Mouse (Mus musculus) adipocyte (in vitro differentiated cells): ENCODE results near the gene Fan1.

ENCODE experiments used
- DNase-seq: peaks from one replicate; pipeline ENCODE4 v3.0.0-alpha.2; 2016; ENCODE audit warnings: low spot score

Fan1 gene

GRCm38 (mm10) chr7:64373830-64374562 lies at the start of gene Fan1:
Gene Fan1, minus strand, starts transcription at chr7:64374095.
- DNase-seq, result peak; percentile 83

- DNase-seq, result no peak
These were observed 30.1 kb upstream of the Fan1 start for GRCm38 (mm10) chr7:64403989-64404388.

GRCm38 (mm10) chr7:64402452-64402851 lies 28.6 kb upstream of the Fan1 start:
- no peak for DNase-seq

GRCm38 (mm10) chr7:64400725-64401124 lies 26.8 kb upstream of the Fan1 start:
- DNase-seq, result peak; percentile 43

GRCm38 (mm10) chr7:64392819-64393151 lies 18.9 kb upstream of the Fan1 start:
- DNase-seq, result no peak

- DNase-seq, result peak; percentile 95
These were observed 18.4 kb upstream of the Fan1 start, which contains the start of the genes Mphosph10 and Mcee for GRCm38 (mm10) chr7:64392122-64392818. Gene Mphosph10, minus strand, starts transcription at chr7:64392268. Gene Mcee, plus strand, starts transcription at chr7:64392607.

- DNase-seq, result no peak
These were observed 17.6 kb upstream of the Fan1 start for GRCm38 (mm10) chr7:64391479-64391878.

GRCm38 (mm10) chr7:64373147-64373829 lies 607 bp downstream of the Fan1 start:
- DNase-seq, result no peak

GRCm38 (mm10) chr7:64371940-64372878 lies 1.7 kb downstream of the Fan1 start:
- DNase-seq, result no peak

GRCm38 (mm10) chr7:64369841-64370240 lies 4.1 kb downstream of the Fan1 start:
- DNase-seq, result peak; percentile 78

GRCm38 (mm10) chr7:64365863-64366262 lies 8.0 kb downstream of the Fan1 start:
- no peak for DNase-seq

GRCm38 (mm10) chr7:64360586-64360945 lies 13.3 kb downstream of the Fan1 start:
- no peak for DNase-seq

GRCm38 (mm10) chr7:64359943-64360585 lies 13.8 kb downstream of the Fan1 start:
- no peak for DNase-seq

GRCm38 (mm10) chr7:64358666-64359065 lies 15.2 kb downstream of the Fan1 start:
- no peak for DNase-seq

- DNase-seq, result no peak
These were observed 16.5 kb downstream of the Fan1 start for GRCm38 (mm10) chr7:64357405-64357804.

- no peak for DNase-seq
These were observed 17.2 kb downstream of the Fan1 start for GRCm38 (mm10) chr7:64356661-64357060.

- DNase-seq, result no peak
These were observed 19.7 kb downstream of the Fan1 start for GRCm38 (mm10) chr7:64354206-64354605.

GRCm38 (mm10) chr7:64351087-64351486 lies 22.8 kb downstream of the Fan1 start:
- DNase-seq, result peak; percentile 56

- DNase-seq, result no peak
These were observed 24.6 kb downstream of the Fan1 start for GRCm38 (mm10) chr7:64349147-64349861.

GRCm38 (mm10) chr7:64347813-64348212 lies 26.1 kb downstream of the Fan1 start:
- DNase-seq, result no peak

- no peak for DNase-seq
These were observed 41.2 kb downstream of the Fan1 start for GRCm38 (mm10) chr7:64332686-64333085.
